ENCODE assay signal across 24 mouse cellular contexts in genomic region chr13:114924785-114925184, GRCm38 (mm10). TPM values are rescaled to one million over a fixed set of nuclear protein-coding genes. Genes with fewer than 3 reads are reported as not detected.
DNase-seq lines count a peak whose midpoint lies in the region; ATAC-seq and TF ChIP-seq lines count a peak whose summit lies in the region.
"Had no signal": no experiment of that assay in that cellular context is flagged by ENCODE, and none has a peak within 500 bp of the region (broad histone marks: within the 10 kb centered on the region; RNA-seq: fewer than 3 reads in every experiment).

No protein-coding gene starts in this region.

- WGBS in liver, embryonic 13.5 days (ENCODE audit: insufficient replicate concordance): 4% methylated on average over 1 of the region's 1 CpGs
- WGBS in liver, postnatal 0 days (ENCODE audit: insufficient replicate concordance): 18% methylated on average over 1 of the region's 1 CpGs

- peaks cover 5% of the 10 kb centered on the region; the same call in 1 of the 2 replicates for H3K4me1 ChIP-seq in liver, embryonic 13.5 days (replicated peaks)
- peaks cover 7% of the 10 kb centered on the region; the same call in 1 of the 2 replicates for H3K4me1 ChIP-seq in liver, postnatal 0 days (ENCODE audit: insufficient read depth)
- peaks cover 58% of the 10 kb centered on the region for H3K4me1 ChIP-seq in megakaryocyte, embryonic 14.5 days

- no peak overlapping the region for H3K4me3 ChIP-seq in liver, embryonic 13.5 days (replicated peaks)
- H3K4me3 ChIP-seq in liver, postnatal 0 days (ENCODE audit: low read depth, low read length): no peak overlapping the region
- H3K4me3 ChIP-seq in megakaryocyte, embryonic 14.5 days (replicated peaks): peak overlapping the region; percentile 33
- H3K4me3 ChIP-seq: forebrain, embryonic 10.5 days; forebrain, embryonic 13.5 days; heart, embryonic 13.5 days; hindbrain, embryonic 13.5 days had no signal

- no peak overlapping the region for H3K4me2 ChIP-seq in liver, embryonic 13.5 days
- no peak overlapping the region for H3K4me2 ChIP-seq in liver, postnatal 0 days (ENCODE audit: low read depth, low read length)
- H3K4me2 ChIP-seq: forebrain, embryonic 13.5 days; heart, embryonic 13.5 days; hindbrain, embryonic 13.5 days had no signal

- H3K27me3 ChIP-seq in liver, embryonic 13.5 days: no peaks in the 10 kb centered on the region
- H3K27me3 ChIP-seq in liver, postnatal 0 days (ENCODE audit: insufficient read depth, low read length): no peaks in the 10 kb centered on the region
- H3K27me3 ChIP-seq in megakaryocyte, embryonic 14.5 days (replicated peaks): no peaks in the 10 kb centered on the region
- H3K27me3 ChIP-seq: forebrain, embryonic 13.5 days; heart, embryonic 13.5 days had no signal

- no peaks in the 10 kb centered on the region for H3K9me3 ChIP-seq in liver, embryonic 13.5 days (replicated peaks)
- no peaks in the 10 kb centered on the region for H3K9me3 ChIP-seq in liver, postnatal 0 days (ENCODE audit: low read length)
- H3K9me3 ChIP-seq in megakaryocyte, embryonic 14.5 days: peaks cover 4% of the 10 kb centered on the region
- H3K9me3 ChIP-seq: forebrain, embryonic 13.5 days; hindbrain, embryonic 13.5 days had no signal

- H3K27ac ChIP-seq in liver, embryonic 13.5 days: no peak overlapping the region
- H3K27ac ChIP-seq in liver, postnatal 0 days (ENCODE audit: low read depth): no peak overlapping the region
- H3K27ac ChIP-seq: heart, embryonic 13.5 days had no signal

- no peak overlapping the region for H3K9ac ChIP-seq in liver, embryonic 13.5 days
- no peak overlapping the region for H3K9ac ChIP-seq in liver, postnatal 0 days (replicated peaks)
- H3K9ac ChIP-seq: forebrain, embryonic 13.5 days; heart, embryonic 13.5 days; hindbrain, embryonic 13.5 days had no signal

- ATAC-seq in liver, embryonic 13.5 days (ENCODE audit: low read depth): 0 out of 2 replicates have a peak, but pooled peaks have one; percentile 18
- no peak for ATAC-seq in liver, postnatal 0 days
- peak; percentile 100 for ATAC-seq in granulocyte monocyte progenitor cell, adult 5-6 weeks (replicated peaks; ENCODE audit: poor library complexity, severe bottlenecking)
- ATAC-seq: CD4-positive, CD25-positive, alpha-beta regulatory T cell, adult 4 months; forebrain, embryonic 13.5 days; forebrain, embryonic 16.5 days; hindbrain, embryonic 16.5 days had no signal

- no peak for DNase-seq in liver, embryonic 13.5 days
- no peak for DNase-seq in liver, postnatal 0 days
- no peak for DNase-seq in thymus, postnatal 25 days
- no peak for DNase-seq in lung, postnatal 25 days (ENCODE audit: low spot score)
- DNase-seq: adrenal gland, adult 2 months; adrenal gland, postnatal 14 days; cerebellum, adult 11 months; cerebellum, adult 2 months; cerebellum, adult 9-11 months; cerebellum, postnatal 25 days; gastrocnemius, postnatal 10 days; gastrocnemius, postnatal 36 days; heart, adult 18-20 months; heart, postnatal 14 days; heart, postnatal 4 days had no signal

- H3K36me3 ChIP-seq in liver, embryonic 13.5 days: no peaks in the 10 kb centered on the region
- no peaks in the 10 kb centered on the region for H3K36me3 ChIP-seq in liver, postnatal 0 days (replicated peaks; ENCODE audit: insufficient read depth, low read length)
- H3K36me3 ChIP-seq in megakaryocyte, embryonic 14.5 days (replicated peaks; ENCODE audit: low read length): peaks cover 28% of the 10 kb centered on the region
- H3K36me3 ChIP-seq: forebrain, embryonic 10.5 days; hindbrain, embryonic 13.5 days had no signal

- no peak for TF ChIP-seq EP300 in liver, postnatal 0 days (IDR thresholded peaks at IDR 0.05; ENCODE audit: low read depth)

- no peak for TF ChIP-seq CTCF in liver, postnatal 0 days (IDR thresholded peaks at IDR 0.05; ENCODE audit: low read depth)

RNA-seq across cellular contexts. Expression of gene Itga2, which starts 7.1 kb away (rescaled TPM):
- 0.76 and 0.82 TPM in 2 replicates for polyA plus RNA-seq in liver, embryonic 13.5 days (2015; fragmentation: Nextera tagmentation; extraction: Ambion mirVana)
- polyA plus RNA-seq in liver, postnatal 0 days (2015; fragmentation: Nextera tagmentation; extraction: Ambion mirVana): 0.60 and 0.79 TPM in 2 replicates
- total RNA-seq in granulocyte monocyte progenitor cell, adult 5-6 weeks (2014; fragmentation: Nextera tagmentation): 0.13 and 0.51 TPM in 2 replicates
- total RNA-seq in granulocyte monocyte progenitor cell, adult 5-6 weeks (2017): 0.15 and 1.0 TPM in 2 replicates
- polyA plus RNA-seq in megakaryocyte, embryonic 14.5 days (2012; ENCODE audit: insufficient read depth, low replicate concordance): 0.34 TPM in 1 of 2 replicates, not detected in the other
